Mouse (Mus musculus) inflammation-experienced regulatory T-cells, adult 16 weeks (primary cell): ENCODE data around the gene Gabrp. TPM values are rescaled to one million over a fixed set of nuclear protein-coding genes. Genes with fewer than 3 reads are reported as not detected.

Experiments used
- polyA plus RNA-seq: library from polyadenylated mRNA; unstranded; fragments of 100-300 nt; shearing (Covaris generic); gene quantifications from one replicate; pipeline ENCODE4 v1.2.1, GENCODE M21; 2017

Gene Gabrp
- polyA plus RNA-seq, result not detected

DNA sequence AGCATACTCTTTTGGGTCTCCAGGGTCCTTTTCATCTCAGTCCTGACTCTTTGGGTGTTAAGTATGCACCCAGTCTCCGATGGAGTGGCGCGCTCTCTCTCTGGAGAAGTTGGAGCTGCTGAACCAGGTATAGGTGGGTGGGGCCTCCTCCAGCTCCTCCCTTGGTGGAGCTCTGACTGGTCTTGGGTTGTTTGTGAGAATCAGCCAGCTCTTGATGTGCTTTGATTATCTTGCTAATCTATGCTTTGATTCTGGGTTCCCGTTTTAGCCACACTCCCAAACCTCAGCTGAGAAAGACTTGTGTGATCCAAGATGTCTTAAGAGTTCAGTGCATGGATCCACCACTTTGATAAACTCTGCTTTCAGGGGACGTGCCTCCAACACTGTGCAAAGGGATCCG lies at the start of gene Gabrp:
TSS of gene Gabrp (minus strand) at position 101 of the 400 bp plus-strand sequence.

DNA sequence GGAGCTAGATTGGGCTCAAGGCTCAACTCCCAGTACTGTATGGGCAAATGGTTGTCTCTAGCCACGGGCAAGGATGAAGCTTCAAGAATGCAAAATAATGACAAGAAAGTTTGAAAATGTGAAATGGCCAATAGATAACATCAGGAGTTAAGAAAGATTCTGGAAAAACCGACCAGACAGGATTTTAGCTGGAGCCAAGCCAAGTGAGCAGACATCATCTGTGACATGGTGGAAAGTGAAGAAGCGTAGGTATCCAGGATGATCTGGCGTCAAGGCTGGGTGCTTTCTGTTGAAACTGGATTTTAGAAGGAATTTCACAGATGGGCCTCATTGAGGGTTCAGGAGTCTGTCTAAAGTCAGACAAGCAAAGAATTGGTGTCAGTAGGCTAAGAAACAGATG lies 20.2 kb upstream of the Gabrp start, which contains the start of gene D130052B06Rik:
TSS of gene D130052B06Rik (plus strand) at position 317 of the 400 bp plus-strand sequence.

DNA sequence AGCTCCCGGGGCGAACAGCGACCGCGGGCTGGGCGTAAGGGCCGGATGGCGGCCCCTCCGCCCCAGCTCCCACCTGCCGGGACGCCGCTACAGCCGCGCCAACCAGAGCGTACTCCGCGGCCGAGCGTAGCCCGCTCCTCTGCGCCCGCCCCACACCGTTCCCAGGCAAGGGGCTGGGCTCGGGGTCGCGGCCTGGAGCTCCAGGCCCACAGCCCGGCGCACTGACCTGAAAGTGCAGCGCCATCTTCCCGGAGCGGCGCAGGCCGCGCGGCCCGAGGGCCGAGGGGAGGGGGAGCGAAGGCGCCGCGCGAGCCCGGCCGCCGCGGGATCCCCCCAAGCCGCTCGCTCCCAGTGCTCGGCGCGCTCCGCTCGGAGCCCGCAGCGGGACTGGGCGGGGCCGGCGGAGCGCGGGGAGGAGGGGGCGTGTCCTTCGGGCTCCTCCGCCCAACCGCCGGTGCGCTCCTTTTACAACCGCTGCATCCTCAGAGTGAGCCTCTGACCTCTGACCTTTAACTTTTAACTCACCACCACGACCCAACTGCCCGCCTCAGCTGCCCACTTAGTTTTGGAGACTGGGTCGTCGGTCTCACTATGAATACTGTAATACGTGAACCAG lies 65.3 kb downstream of the Gabrp start, which contains the start of gene Ranbp17:
TSS of gene Ranbp17 (minus strand) at position 371 of the 616 bp plus-strand sequence.

Other genes with a start within 250 kb of the Gabrp start
- not detected for gene Ranbp17, start 65.2 kb downstream of the Gabrp start, polyA plus RNA-seq
- not detected for gene D130052B06Rik, start 20.3 kb upstream of the Gabrp start, polyA plus RNA-seq